ENCODE assay signal across 30 mouse cellular contexts in the genomic region with DNA sequence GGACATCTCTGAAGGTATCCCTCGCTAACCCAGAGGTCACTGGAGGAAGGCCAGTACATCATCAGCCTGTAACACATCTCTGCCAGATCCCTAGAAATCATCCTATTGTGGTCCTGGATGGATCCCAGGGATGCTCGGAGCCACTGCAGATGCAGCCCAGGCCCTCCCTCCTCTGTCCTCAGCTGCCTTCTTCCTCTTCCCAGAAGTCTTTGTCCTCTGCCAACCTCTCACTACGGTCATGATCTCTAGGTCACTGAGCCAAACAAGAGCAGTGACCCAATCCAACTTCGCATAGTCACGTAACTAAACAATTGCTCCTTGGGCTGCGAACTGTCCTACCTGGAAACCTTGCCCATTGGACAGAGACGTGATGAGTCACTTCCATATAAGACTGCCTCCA.
DNase-seq lines count a peak whose midpoint lies in the region; ATAC-seq and TF ChIP-seq lines count a peak whose summit lies in the region.
"Had no signal": no experiment of that assay in that cellular context is flagged by ENCODE, and none has a peak within 500 bp of the region (broad histone marks: within the 10 kb centered on the region; RNA-seq: fewer than 3 reads in every experiment).

No protein-coding gene starts in this region.

- H3K27me3 ChIP-seq in liver, adult 2 months (ENCODE audit: control insufficient read depth, insufficient read depth, low read length) = no peaks in the 10 kb centered on the region
- no peaks in the 10 kb centered on the region for H3K27me3 ChIP-seq in liver, postnatal 0 days (ENCODE audit: insufficient read depth, low read length)
- H3K27me3 ChIP-seq in heart, embryonic 10.5 days (ENCODE audit: insufficient read depth, poor library complexity, severe bottlenecking) = no peaks in the 10 kb centered on the region
- H3K27me3 ChIP-seq: CH12.LX; hindbrain, embryonic 13.5 days; kidney, embryonic 15.5 days; limb, embryonic 15.5 days; neural tube, embryonic 12.5 days; stomach, embryonic 15.5 days had no signal

- no peaks in the 10 kb centered on the region for H3K36me3 ChIP-seq in liver, adult 2 months (ENCODE audit: control insufficient read depth, insufficient read depth, low read length)
- H3K36me3 ChIP-seq in liver, postnatal 0 days (replicated peaks; ENCODE audit: insufficient read depth, low read length) = no peaks in the 10 kb centered on the region
- no peaks in the 10 kb centered on the region for H3K36me3 ChIP-seq in heart, embryonic 10.5 days
- H3K36me3 ChIP-seq: hindbrain, embryonic 13.5 days; kidney, embryonic 15.5 days; limb, embryonic 10.5 days; limb, embryonic 15.5 days; neural tube, embryonic 12.5 days; stomach, embryonic 15.5 days had no signal

- no peak overlapping the region for H3K4me3 ChIP-seq in liver, adult 2 months (ENCODE audit: insufficient read depth, low read depth, low read length)
- H3K4me3 ChIP-seq in liver, postnatal 0 days (ENCODE audit: low read depth, low read length) = no peak overlapping the region
- no peak overlapping the region for H3K4me3 ChIP-seq in heart, embryonic 10.5 days
- H3K4me3 ChIP-seq: erythroblast, embryonic 14.5 days; hindbrain, embryonic 13.5 days; kidney, embryonic 15.5 days; limb, embryonic 10.5 days; limb, embryonic 15.5 days; neural tube, embryonic 12.5 days; stomach, embryonic 15.5 days had no signal

- no peak for TF ChIP-seq EP300 in liver, postnatal 0 days (IDR thresholded peaks at IDR 0.05; ENCODE audit: low read depth)

- H3K4me1 ChIP-seq in liver, adult 2 months (ENCODE audit: control insufficient read depth, insufficient read depth, low read length) = peaks cover 4% of the 10 kb centered on the region; the same call in 1 of the 2 replicates
- no peaks in the 10 kb centered on the region for H3K4me1 ChIP-seq in liver, postnatal 0 days (ENCODE audit: insufficient read depth)
- peaks cover 46% of the 10 kb centered on the region for H3K4me1 ChIP-seq in heart, embryonic 10.5 days
- H3K4me1 ChIP-seq: hindbrain, embryonic 13.5 days; neural tube, embryonic 12.5 days had no signal

- no peaks in the 10 kb centered on the region for H3K9me3 ChIP-seq in liver, postnatal 0 days (ENCODE audit: low read length)
- no peaks in the 10 kb centered on the region for H3K9me3 ChIP-seq in heart, embryonic 10.5 days
- H3K9me3 ChIP-seq: hindbrain, embryonic 13.5 days; kidney, embryonic 15.5 days; limb, embryonic 10.5 days; limb, embryonic 15.5 days; neural tube, embryonic 12.5 days; stomach, embryonic 15.5 days had no signal

- no peak for TF ChIP-seq POLR2A in liver, adult 2 months (IDR thresholded peaks at IDR 0.05; ENCODE audit: extremely low read depth, insufficient read depth, low read length)

- intact Hi-C loops in heart, postnatal 36 days (cut with DNase I) = loop anchor here (10.0 kb wide), 2 partner anchors 131 to 201 kb away; partner anchors contain the start of gene Hs6st1

- DNase-seq in gastrocnemius, adult 18-20 months (ENCODE audit: low spot score) = peak; percentile 11
- DNase-seq in gastrocnemius, adult 8-10 months (ENCODE audit: low spot score in 2 of 2) = no peak
- DNase-seq in liver, adult 2 months (ENCODE audit: extremely low read depth, low read depth, low spot score) = peak; percentile 30
- no peak for DNase-seq in liver, postnatal 0 days
- no peak for DNase-seq in heart, embryonic 10.5 days (ENCODE audit: low spot score)
- peak; percentile 5 to 37 for DNase-seq in heart, postnatal 36 days
- no peak for DNase-seq in testis, postnatal 14 days (ENCODE audit: low spot score)
- no peak for DNase-seq in kidney, postnatal 25 days
- DNase-seq: adrenal gland, adult 2 months; cerebellum, adult 2 months; cerebellum, postnatal 14 days; kidney, postnatal 36 days; lung, embryonic 14.5 days; lung, postnatal 36 days; thymus, adult 18-20 months; thymus, postnatal 25 days had no signal

- no peak for TF ChIP-seq CTCF in liver, adult 2 months (IDR thresholded peaks at IDR 0.05; ENCODE audit: low read depth, low read length)
- no peak for TF ChIP-seq CTCF in liver, postnatal 0 days (IDR thresholded peaks at IDR 0.05; ENCODE audit: low read depth)

- WGBS in liver, adult 2 months = 23% methylated on average over 7 of the region's 7 CpGs
- WGBS in liver, postnatal 0 days (ENCODE audit: insufficient replicate concordance) = 84% methylated on average over 7 of the region's 7 CpGs
- WGBS in heart, embryonic 10.5 days = 90% methylated on average over 7 of the region's 7 CpGs

- no peak overlapping the region for H3K27ac ChIP-seq in liver, adult 2 months (replicated peaks; ENCODE audit: insufficient read depth, low read depth, low read length)
- no peak overlapping the region for H3K27ac ChIP-seq in liver, postnatal 0 days (ENCODE audit: low read depth)
- H3K27ac ChIP-seq in heart, embryonic 10.5 days = peak overlapping the region; percentile 87
- H3K27ac ChIP-seq: hindbrain, embryonic 13.5 days; kidney, embryonic 15.5 days; limb, embryonic 10.5 days; limb, embryonic 15.5 days; liver, embryonic 14.5 days; neural tube, embryonic 12.5 days; stomach, embryonic 15.5 days had no signal

- H3K4me2 ChIP-seq in liver, postnatal 0 days (ENCODE audit: low read depth, low read length) = no peak overlapping the region
- H3K4me2 ChIP-seq: hindbrain, embryonic 13.5 days; kidney, embryonic 15.5 days; limb, embryonic 15.5 days; lung, embryonic 14.5 days; midbrain, embryonic 11.5 days; neural tube, embryonic 12.5 days; stomach, embryonic 15.5 days had no signal

- no peaks in the 10 kb centered on the region for H3K79me2 ChIP-seq in liver, adult 2 months (ENCODE audit: control insufficient read depth, insufficient read depth, low read length)

- no peak for ATAC-seq in liver, postnatal 0 days
- ATAC-seq: activated CD4-positive, CD25-positive, alpha-beta regulatory T cell, adult 4 months; forebrain, embryonic 16.5 days; intestine, postnatal 0 days; midbrain, embryonic 16.5 days had no signal

- H3K9ac ChIP-seq in liver, adult 2 months (ENCODE audit: low read depth, low read length) = no peak overlapping the region
- no peak overlapping the region for H3K9ac ChIP-seq in liver, postnatal 0 days (replicated peaks)
- H3K9ac ChIP-seq: hindbrain, embryonic 13.5 days; kidney, embryonic 15.5 days; limb, embryonic 15.5 days; liver, embryonic 14.5 days; lung, embryonic 14.5 days; neural tube, embryonic 12.5 days; stomach, embryonic 15.5 days had no signal

Comparison
In these comparisons a context has a peak if more than half of its experiments do, and no peak if none do; other contexts are left out.
1. DNase-seq: peak in gastrocnemius, adult 18-20 months (single experiment), liver, adult 2 months (single experiment) and heart, postnatal 36 days (2 of 2); none in gastrocnemius, adult 8-10 months (0 of 2), liver, postnatal 0 days (single experiment), heart, embryonic 10.5 days (single experiment), testis, postnatal 14 days (single experiment) and kidney, postnatal 25 days (0 of 2).